Mouse (Mus musculus): Measurements from ENCODE around the gene Abcb4.
"Not testable (repeated sequence)": the region's sequence is repeated elsewhere in the genome, so short reads cannot be mapped to it uniquely, and the experiment has no call there.

Abcb4 gene

GRCm38 (mm10) chr5:8893300-8894103, at the start of gene Abcb4:
Gene Abcb4 (plus strand): TSS chr5:8893717.
- DNase-seq (ENCODE audit: low spot score): peak; percentile 7

- not testable (repeated sequence) for DNase-seq (ENCODE audit: low spot score)
Observed at GRCm38 (mm10) chr5:8848607-8849575, 44.6 kb upstream of the Abcb4 start.

GRCm38 (mm10) chr5:8850851-8851250, 42.7 kb upstream of the Abcb4 start:
- DNase-seq (ENCODE audit: low spot score): no peak

- no peak for DNase-seq (ENCODE audit: low spot score)
Observed at GRCm38 (mm10) chr5:8857201-8857600, 36.3 kb upstream of the Abcb4 start.

GRCm38 (mm10) chr5:8861811-8862210, 31.7 kb upstream of the Abcb4 start:
- DNase-seq (ENCODE audit: low spot score): no peak

GRCm38 (mm10) chr5:8863580-8864337, 29.8 kb upstream of the Abcb4 start:
- DNase-seq (ENCODE audit: low spot score): no peak

GRCm38 (mm10) chr5:8865630-8866029, 27.9 kb upstream of the Abcb4 start:
- DNase-seq (ENCODE audit: low spot score): not testable (repeated sequence)

GRCm38 (mm10) chr5:8866366-8866765, 27.2 kb upstream of the Abcb4 start:
- no peak for DNase-seq (ENCODE audit: low spot score)

GRCm38 (mm10) chr5:8868019-8868418, 25.5 kb upstream of the Abcb4 start:
- DNase-seq (ENCODE audit: low spot score): no peak

GRCm38 (mm10) chr5:8872979-8873915, 20.3 kb upstream of the Abcb4 start:
- no peak for DNase-seq (ENCODE audit: low spot score)

- no peak for DNase-seq (ENCODE audit: low spot score)
Observed at GRCm38 (mm10) chr5:8877086-8877485, 16.4 kb upstream of the Abcb4 start.

- DNase-seq (ENCODE audit: low spot score): no peak
Observed at GRCm38 (mm10) chr5:8877800-8878199, 15.7 kb upstream of the Abcb4 start.

- DNase-seq (ENCODE audit: low spot score): no peak
Observed at GRCm38 (mm10) chr5:8885837-8886236, 7.7 kb upstream of the Abcb4 start.

GRCm38 (mm10) chr5:8894104-8894425, 548 bp downstream of the Abcb4 start:
- no peak for DNase-seq (ENCODE audit: low spot score)

GRCm38 (mm10) chr5:8894641-8895490, 1.3 kb downstream of the Abcb4 start:
- DNase-seq (ENCODE audit: low spot score): no peak

- no peak for DNase-seq (ENCODE audit: low spot score)
Observed at GRCm38 (mm10) chr5:8896198-8896597, 2.7 kb downstream of the Abcb4 start.

- DNase-seq (ENCODE audit: low spot score): no peak
Observed at GRCm38 (mm10) chr5:8898246-8898645, 4.7 kb downstream of the Abcb4 start.

GRCm38 (mm10) chr5:8901001-8901400, 7.5 kb downstream of the Abcb4 start:
- no peak for DNase-seq (ENCODE audit: low spot score)

GRCm38 (mm10) chr5:8902141-8902817, 8.8 kb downstream of the Abcb4 start:
- no peak for DNase-seq (ENCODE audit: low spot score)

- DNase-seq (ENCODE audit: low spot score): no peak
Observed at GRCm38 (mm10) chr5:8904539-8904938, 11.0 kb downstream of the Abcb4 start.
